Mouse (Mus musculus): ENCODE results near the gene Tapbp.
A peak's percentile ranks its signal among the peaks of the same experiment; 100 is the strongest.
"Not testable (repeated sequence)": the region's sequence is repeated elsewhere in the genome, so short reads cannot be mapped to it uniquely, and the experiment has no call there.

Tapbp gene

GRCm38 (mm10) chr17:33904835-33905234 lies 10.9 kb upstream of the Tapbp start, which contains the start of gene Platr17:
Platr17 (plus strand) TSS chr17:33905135.
- DNase-seq: not testable (repeated sequence)

DNA sequence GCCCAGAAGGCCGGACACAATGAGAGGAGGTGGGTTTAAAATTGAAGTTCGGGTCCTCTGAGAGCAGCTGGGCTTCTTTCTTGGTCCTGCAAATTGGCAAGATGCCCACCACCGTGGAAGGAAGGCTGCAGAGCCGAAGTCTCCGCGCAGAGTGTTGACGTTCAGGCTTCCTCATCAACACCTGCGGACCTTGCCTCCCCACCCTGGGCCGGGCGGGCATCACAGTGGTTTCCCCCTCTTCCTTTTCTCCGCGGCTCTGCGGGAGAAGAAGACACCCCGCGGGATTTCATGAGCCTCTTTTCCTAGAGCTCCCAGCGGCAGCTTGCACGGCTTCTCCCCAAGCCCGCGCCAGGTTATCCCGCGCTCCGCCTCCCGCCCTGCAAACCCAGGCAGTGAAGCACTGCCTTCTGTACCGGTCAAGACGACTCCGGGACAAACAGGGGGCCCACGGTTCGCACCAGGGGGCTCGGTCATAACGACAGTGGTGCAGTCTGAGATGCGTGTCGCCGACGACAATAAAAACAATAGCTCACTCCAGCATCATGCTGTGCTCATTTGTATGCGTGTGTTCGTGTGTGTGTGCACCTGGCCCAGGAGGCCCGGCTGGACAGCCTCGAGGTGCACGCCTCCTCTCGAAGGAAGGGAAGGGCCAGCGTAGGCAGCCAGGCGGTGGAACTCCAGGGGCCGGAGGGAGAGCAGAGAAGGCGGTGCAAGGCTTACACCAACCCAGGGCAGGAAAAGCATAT lies 7.2 kb upstream of the Tapbp start:
- DNase-seq: peak; percentile 34 to 72

DNA sequence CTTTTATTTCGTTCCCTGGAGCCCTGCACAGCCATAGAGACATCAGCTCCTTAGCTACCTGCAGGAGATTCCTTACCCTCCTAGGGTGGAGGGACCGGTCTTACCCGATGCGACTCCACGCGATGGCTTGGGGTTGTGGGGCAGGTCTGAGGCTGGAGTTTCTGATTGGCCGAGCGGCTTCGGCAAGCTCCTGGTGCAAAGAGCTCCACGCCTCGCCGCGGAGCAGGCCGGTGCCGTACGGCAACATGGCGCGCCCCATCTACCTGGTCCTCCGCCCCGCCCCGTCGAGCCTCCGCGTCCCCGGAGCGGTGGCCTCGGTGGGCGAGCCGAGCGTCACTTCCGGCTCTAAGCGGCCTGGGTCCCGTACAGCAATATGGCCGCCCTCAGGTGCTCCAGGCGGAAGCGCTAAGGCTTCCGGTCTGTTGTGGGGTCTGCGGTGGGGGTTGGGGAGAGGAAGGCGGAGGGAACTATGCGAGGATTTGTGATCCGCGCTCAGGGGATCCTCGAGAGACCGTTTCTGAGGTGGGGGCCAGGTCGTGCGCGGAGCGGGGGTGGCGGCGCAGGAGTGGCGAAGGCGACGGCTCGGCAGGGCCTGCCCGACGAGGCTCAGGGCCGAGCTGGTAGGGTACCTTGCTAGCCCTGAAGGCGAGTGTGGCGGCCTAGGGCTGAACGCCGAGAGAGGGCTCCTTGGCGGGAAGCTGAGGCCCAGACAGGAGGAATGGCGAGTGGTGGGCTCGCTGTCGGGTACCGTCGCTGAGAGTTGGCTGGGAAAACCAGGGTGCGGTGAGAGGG lies 6.4 kb upstream of the Tapbp start, which contains the start of gene Daxx:
TSS of gene Daxx (plus strand) at position 338 of the 792 bp plus-strand sequence.
- DNase-seq: peak; percentile 99 to 100

GRCm38 (mm10) chr17:33909869-33910250 lies 5.8 kb upstream of the Tapbp start:
- peak; percentile 60 to 74 for DNase-seq

- no peak for DNase-seq
Measured at GRCm38 (mm10) chr17:33910346-33911051, 5.2 kb upstream of the Tapbp start.

GRCm38 (mm10) chr17:33911052-33911812 lies 4.5 kb upstream of the Tapbp start:
- no peak for DNase-seq

GRCm38 (mm10) chr17:33911813-33912414 lies 3.8 kb upstream of the Tapbp start:
- peak in 1 of 2 experiments; percentile 56 for DNase-seq

DNA sequence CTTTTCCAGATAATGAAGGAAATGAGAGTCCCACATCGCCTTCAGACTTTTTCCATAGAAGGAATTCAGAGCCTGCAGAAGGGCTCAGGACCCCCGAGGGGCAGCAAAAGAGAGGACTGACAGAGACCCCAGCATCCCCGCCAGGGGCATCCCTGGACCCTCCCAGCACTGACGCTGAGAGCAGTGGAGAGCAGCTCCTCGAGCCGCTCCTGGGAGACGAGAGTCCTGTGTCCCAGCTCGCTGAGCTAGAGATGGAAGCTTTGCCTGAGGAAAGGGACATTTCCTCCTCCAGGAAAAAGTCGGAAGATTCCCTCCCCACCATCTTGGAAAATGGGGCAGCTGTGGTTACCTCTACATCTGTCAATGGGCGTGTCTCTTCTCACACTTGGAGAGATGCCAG lies 2.4 kb upstream of the Tapbp start:
- no peak for DNase-seq

GRCm38 (mm10) chr17:33913905-33914304 lies 1.8 kb upstream of the Tapbp start:
- DNase-seq: no peak

DNA sequence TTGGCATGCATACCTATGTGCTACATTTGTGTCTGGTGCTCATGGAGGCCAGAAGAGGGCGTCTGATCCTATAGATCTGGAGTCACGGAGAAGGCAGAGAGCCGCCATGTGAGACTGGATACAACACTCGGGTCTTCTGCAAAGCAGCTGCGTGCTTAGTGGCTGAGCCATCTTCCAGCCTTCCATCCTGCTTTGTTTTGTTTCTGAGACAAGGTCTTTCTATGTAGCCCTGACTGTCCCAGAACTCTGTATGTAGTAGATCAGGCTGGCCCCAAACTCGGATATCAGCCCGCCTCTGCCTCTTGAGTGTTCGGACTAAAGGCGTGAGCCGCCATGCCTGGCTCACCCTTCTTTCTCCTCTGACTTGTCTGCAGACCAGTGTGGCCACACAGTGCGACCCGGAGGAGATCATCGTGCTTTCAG lies 719 bp upstream of the Tapbp start:
- DNase-seq: no peak

DNA sequence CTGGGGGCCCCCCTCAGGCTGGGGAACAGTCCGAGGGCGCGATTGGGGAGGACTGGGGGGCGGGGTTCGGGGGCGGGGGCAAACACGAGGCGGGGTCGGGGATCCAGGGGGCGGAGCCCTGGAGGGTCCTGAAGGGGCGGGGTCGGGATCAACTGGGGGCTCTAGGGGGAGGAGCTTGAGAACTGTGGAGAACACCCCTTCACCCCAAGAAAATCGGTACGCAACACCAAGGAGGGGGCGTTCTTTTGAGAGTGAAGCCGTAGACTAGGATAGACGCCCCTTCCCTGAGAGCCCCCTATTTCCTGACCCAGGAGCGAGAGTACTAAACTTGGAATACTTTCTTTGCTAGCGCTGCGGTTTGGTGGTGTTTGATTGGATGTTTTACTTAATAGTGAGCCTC lies 595 bp downstream of the Tapbp start:
- peak in 1 of 2 experiments; percentile 39 for DNase-seq

- peak in 1 of 2 experiments; percentile 24 for DNase-seq
Measured at GRCm38 (mm10) chr17:33916847-33917655, 1.4 kb downstream of the Tapbp start.

- no peak for DNase-seq
Measured at GRCm38 (mm10) chr17:33917656-33918292, 2.1 kb downstream of the Tapbp start.

GRCm38 (mm10) chr17:33918293-33919203 lies 2.8 kb downstream of the Tapbp start:
- DNase-seq: peak in 1 of 2 experiments; percentile 43

DNA sequence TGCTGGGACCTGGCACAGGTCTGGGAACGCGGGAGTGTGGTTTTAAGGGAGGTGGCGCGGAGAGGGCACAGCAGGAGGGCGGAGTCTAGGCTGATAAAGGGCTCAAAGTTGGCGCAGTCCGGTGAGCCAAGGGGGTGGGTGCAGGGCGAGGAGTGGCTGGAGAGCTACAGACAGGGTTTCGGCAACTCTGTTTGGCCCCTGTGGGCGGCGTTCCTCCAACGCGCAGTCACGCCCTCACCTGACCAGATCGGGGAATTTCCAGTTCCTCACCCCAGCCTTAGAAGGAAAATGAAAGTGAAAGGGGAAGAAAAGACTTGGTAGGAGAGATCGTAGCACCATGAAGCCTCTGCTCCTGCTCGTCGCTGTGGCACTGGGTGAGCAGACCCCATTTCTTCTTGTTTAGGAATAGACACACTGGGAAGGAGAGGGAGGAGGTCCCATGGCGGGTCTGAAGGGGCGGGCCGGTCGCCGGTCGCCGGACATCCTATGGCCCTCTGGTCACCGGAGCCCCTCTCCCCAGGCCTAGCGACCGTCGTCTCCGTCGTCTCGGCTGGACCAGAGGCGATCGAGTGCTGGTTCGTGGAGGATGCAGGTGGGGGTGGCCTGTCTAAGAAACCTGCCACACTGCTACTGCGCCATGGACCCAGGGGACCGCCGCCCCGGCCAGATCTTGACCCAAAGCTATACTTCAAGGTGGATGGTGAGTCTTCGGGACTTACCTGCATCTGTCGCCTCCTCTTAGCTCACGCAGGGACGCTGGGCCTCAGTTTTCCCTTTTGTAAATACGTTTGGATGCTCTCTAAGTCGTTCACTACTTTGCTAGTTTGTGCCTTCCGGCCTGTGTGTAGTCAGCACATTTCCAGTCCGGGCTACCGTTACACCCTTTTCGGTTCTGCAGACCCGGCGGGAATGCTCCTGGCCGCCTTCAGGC lies 3.9 kb downstream of the Tapbp start:
- DNase-seq: peak; percentile 91

DNA sequence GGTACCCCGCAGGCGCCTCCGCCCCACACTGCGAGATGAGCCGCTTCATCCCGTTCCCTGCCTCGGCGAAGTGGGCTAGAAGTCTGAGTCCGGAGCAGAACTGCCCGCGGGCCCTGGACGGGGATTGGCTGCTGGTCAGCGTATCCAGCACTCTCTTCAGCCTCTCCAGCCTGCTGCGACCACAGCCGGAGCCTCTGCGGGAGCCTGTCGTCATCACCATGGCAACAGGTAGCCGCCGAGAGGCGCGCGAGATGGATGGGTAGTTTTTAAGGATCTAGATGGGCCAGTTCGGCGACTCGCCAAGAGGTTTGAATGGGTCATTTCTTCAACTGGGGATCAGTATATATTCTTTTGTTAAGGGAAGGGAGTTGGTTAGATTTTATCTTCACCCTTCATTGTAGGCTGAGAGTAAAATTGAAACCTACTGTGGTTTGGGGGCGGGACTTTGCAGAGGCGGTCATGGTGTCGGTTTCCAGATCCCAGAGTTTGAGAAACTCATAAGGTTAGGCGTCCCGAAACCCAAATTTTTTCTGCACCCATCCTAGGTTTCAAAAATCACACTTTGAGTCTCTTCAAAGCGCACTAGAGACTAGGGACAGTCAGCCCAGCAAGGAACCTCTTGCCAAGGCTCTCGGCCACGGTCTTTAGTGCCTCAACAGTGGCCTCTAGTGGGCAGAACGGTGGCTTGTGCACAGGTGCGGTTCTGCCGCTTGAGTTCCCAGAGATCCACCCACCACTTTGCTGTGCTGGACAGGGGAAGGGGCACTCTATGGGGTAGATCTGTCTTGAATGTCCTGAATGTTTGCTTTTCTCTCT lies 4.8 kb downstream of the Tapbp start:
- peak; percentile 89 to 96 for DNase-seq

GRCm38 (mm10) chr17:33921361-33921760 lies 5.7 kb downstream of the Tapbp start:
- DNase-seq: no peak

Measured in kidney, postnatal 36 days (tissue).